Mouse (Mus musculus) forebrain, postnatal 0 days (tissue): Measurements from ENCODE around the gene Trub1. TPM values are rescaled to one million over a fixed set of nuclear protein-coding genes. Genes with fewer than 3 reads are reported as not detected.
A peak's percentile ranks its signal among the peaks of the same experiment; 100 is the strongest.

ENCODE experiments used
- ATAC-seq: fragments of 200-750 bp; cut with Nextera tagmentation; 2 replicates; pipeline ENCODE4 v1.8.0; 2017; ENCODE audit warnings: mild to moderate bottlenecking, moderate library complexity
- DNase-seq: peaks from one replicate; pipeline ENCODE4 v3.0.0-alpha.2; 2015
- H3K27ac ChIP-seq: fragments of 300-500 bp; sonication (generic); 2 replicates; pipeline ENCODE4 v1.5.1; 2014; ENCODE audit warnings: low read depth, mild to moderate bottlenecking, antibody characterized with exemption, low read length, moderate library complexity, mixed read lengths
- H3K27me3 ChIP-seq: fragments of 300-500 bp; sonication (generic); 2 replicates; pipeline ENCODE4 v1.6.1; 2014; ENCODE audit warnings: mild to moderate bottlenecking, low read length, mixed read lengths; ENCODE audit not compliant: insufficient read depth
- H3K36me3 ChIP-seq: fragments of 300-500 bp; sonication (generic); 2 replicates; pipeline ENCODE4 v1.6.1; 2014; ENCODE audit warnings: mild to moderate bottlenecking, moderate library complexity; ENCODE audit not compliant: insufficient read depth
- H3K4me1 ChIP-seq: fragments of 300-500 bp; sonication (generic); 2 replicates; pipeline ENCODE4 v1.6.1; 2014; ENCODE audit warnings: antibody characterized with exemption; ENCODE audit not compliant: insufficient read depth
- H3K4me2 ChIP-seq: fragments of 300-500 bp; sonication (generic); 2 replicates; pipeline ENCODE4 v1.6.1; 2014; ENCODE audit warnings: low read depth, mild to moderate bottlenecking, moderate library complexity
- H3K4me3 ChIP-seq: fragments of 300-500 bp; sonication (generic); 2 replicates; pipeline ENCODE4 v1.5.1; 2014; ENCODE audit warnings: low read depth, low read length, mixed read lengths
- H3K9ac ChIP-seq: fragments of 300-500 bp; sonication (generic); 2 replicates; pipeline ENCODE4 v1.6.1; 2014; ENCODE audit warnings: mild to moderate bottlenecking
- H3K9me3 ChIP-seq: fragments of 300-500 bp; sonication (generic); 2 replicates; pipeline ENCODE4 v1.6.1; 2016; ENCODE audit warnings: low read length
- CTCF ChIP-seq: sonication (generic); IDR thresholded peaks from 2 replicates; pipeline ENCODE4 v1.5.1; 2016; ENCODE audit warnings: antibody characterized with exemption, control low read depth, low read depth
- WGBS: fragments of 180-500 bp; shearing (Covaris S2); extraction: QIAGEN DNeasy Blood & Tissue Kit; methylation state at CpG from one replicate; pipeline ENCODE4 v1.1.7; 2014; 5-methylcytosine and 5-hydroxymethylcytosine counted together
- polyA plus RNA-seq: library from polyadenylated mRNA; unstranded; fragments of >200 nt; fragmentation: Nextera tagmentation; extraction: Ambion mirVana; gene quantifications from 2 replicates; pipeline ENCODE4 v1.2.1, GENCODE M21; 2015
- total RNA-seq: library from RNA; depleted of rRNA; stranded (reverse); fragments of >200 nt; gene quantifications from 2 replicates; pipeline ENCODE4 v1.2.3, GENCODE M21; 2014

The Trub1 gene
- total and polyA plus RNA-seq, 2 experiments from 2014 or later, result 21.5 to 27.7 TPM

DNA sequence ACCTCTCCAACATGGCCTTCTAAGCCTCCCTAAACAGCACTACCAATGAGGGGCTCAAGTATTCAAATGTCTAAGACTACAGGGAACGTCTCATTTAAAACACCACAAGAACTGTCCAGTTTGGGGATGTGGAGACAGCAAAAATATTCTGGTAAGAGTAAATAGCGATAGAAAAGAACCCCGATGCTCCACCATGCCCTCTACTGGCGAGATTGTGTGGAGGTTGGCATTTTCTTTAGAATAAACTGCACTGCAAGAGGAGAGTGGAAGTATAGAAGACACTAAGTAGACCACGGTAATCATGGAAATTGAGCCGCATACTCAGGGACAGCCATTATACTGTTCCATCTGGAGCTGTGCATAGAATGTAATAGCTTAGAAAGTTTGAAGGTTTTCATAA is 38.8 kb upstream of the Trub1 start:
- Histone ChIP-seq H3K4me3 (no peak overlapping the region), H3K4me2 (no peak overlapping the region), H3K27ac (no peak overlapping the region), H3K27me3 (no peaks in the 10 kb centered on the region), H3K4me1 (no peaks in the 10 kb centered on the region), H3K9ac (no peak overlapping the region), H3K36me3 (no peaks in the 10 kb centered on the region), H3K9me3 (no peaks in the 10 kb centered on the region)
- DNase-seq, result no peak
- no peak for ATAC-seq
- 83% methylated on average over 6 of the region's 6 CpGs for WGBS
- TF ChIP-seq CTCF, result peak; percentile 24

DNA sequence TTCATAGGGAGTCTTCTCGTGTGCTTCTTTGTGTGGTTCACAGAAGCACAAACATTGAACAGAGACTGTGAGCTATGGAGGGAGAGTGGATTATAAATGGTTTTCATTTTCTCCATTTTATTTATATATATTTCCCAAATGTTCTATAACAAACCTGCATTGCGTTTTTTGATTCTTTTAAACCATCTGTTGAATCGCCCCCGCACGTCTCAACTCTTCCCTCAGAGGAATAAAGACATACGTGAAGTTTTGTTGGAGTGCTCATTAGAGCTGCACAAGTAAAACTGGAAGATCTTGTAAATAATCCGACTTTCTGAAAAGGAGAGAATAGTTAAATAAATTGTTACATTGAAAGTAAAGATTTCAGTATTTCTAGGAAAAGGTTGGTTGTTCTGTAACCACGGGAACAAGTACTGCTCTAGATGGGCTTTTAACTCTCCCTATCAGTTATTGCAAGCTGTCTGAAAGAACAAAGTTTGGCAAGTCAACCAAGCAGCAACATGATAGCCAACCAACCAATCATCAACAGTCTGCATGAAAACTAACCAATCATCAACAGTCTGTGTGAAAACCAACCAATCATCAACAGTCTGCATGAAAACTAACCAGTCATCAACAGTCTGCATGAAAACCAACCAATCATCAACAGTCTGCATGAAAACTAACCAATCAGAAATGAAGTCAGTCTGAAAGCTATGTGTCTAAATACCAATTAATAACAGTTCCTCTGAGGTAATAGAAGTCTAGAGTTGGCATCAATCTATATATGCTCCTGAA is 37.5 kb upstream of the Trub1 start:
- WGBS, result 89% methylated on average over 8 of the region's 8 CpGs
- Histone ChIP-seq H3K27me3 (no peaks in the 10 kb centered on the region), H3K4me2 (no peak overlapping the region), H3K36me3 (no peaks in the 10 kb centered on the region), H3K4me3 (no peak overlapping the region), H3K27ac (no peak overlapping the region), H3K9ac (no peak overlapping the region), H3K4me1 (no peaks in the 10 kb centered on the region), H3K9me3 (no peaks in the 10 kb centered on the region)
- ATAC-seq (no peak; the same call in 1 of the 2 replicates), DNase-seq (no peak)
- no peak for TF ChIP-seq CTCF

DNA sequence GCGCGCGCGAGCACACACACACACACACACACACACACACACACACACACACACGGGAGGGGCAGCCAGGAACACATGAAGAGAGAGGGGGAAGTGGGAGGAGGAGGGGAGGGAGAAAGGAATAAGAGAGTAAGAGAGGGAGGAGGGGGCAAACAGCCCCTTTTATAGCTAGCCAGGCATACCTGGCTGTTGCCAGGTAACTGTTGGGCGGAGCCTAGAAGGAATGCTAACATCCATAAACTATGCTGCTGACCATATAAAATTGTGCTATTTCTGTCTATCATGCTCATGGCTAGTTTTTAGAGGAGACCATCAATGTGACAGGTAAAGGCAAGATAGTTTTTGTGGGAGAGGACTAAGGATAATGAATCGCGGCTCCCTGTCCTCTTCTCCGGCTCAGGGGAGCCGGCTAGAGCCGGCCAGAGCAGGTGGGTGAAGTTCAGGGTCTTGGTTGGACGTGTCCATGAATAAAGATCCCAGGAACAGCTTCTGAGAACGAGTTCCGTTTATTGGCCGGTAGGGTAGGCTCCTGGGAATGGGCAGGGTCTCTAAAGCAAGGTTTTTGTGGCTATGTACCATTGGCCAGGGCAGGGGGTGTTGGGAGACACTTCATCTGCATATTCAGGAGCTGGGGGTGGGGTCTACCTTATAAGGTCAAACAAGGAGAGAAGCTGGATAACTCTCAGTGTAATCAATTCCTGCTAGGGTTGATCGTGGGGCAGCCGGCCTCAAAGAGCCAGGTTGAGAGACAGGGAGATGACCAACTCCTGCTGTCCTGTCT is 34.7 kb upstream of the Trub1 start:
- ATAC-seq, result no peak
- no peak overlapping the region for H3K27ac ChIP-seq
- no peaks in the 10 kb centered on the region for H3K9me3 ChIP-seq
- no peak; the same call in 1 of the 2 replicates for TF ChIP-seq CTCF
- no peak for DNase-seq
- H3K27me3 ChIP-seq, result no peaks in the 10 kb centered on the region
- no peaks in the 10 kb centered on the region for H3K4me1 ChIP-seq
- WGBS, result 31% methylated on average over 17 of the region's 17 CpGs
- no peak overlapping the region for H3K9ac ChIP-seq
- H3K36me3 ChIP-seq, result no peaks in the 10 kb centered on the region
- H3K4me2 ChIP-seq, result peak overlapping the region; percentile 13; the same call in 1 of the 2 replicates
- no peak overlapping the region for H3K4me3 ChIP-seq

DNA sequence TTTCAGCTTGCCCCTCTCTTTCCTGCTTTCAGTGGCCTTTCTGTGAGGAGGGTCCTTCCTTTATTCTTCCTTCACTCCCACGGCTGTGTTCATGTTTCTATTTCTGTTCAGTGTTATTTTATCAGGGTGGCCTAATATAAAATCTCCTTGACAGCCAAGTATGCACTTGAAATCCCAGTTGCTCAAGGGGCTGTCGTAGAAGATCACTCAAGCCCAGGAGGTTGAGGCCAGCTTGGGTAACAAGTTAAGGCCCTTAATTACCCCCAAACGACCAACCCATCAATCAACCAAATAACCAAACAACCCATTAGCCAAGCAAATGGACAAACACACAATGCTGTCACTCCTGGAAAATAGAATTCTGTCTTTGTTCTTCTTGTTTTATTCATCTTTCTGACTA is 29.3 kb upstream of the Trub1 start:
- no peaks in the 10 kb centered on the region for H3K4me1 ChIP-seq
- ATAC-seq (no peak), DNase-seq (no peak)
- no peak for TF ChIP-seq CTCF
- H3K9me3 ChIP-seq, result no peaks in the 10 kb centered on the region
- H3K4me2 ChIP-seq, result no peak overlapping the region
- H3K27me3 ChIP-seq, result no peaks in the 10 kb centered on the region
- H3K27ac ChIP-seq, result no peak overlapping the region
- WGBS, result 14% methylated on average over 3 of the region's 3 CpGs
- no peak overlapping the region for H3K9ac ChIP-seq
- H3K36me3 ChIP-seq, result no peaks in the 10 kb centered on the region
- H3K4me3 ChIP-seq, result no peak overlapping the region

DNA sequence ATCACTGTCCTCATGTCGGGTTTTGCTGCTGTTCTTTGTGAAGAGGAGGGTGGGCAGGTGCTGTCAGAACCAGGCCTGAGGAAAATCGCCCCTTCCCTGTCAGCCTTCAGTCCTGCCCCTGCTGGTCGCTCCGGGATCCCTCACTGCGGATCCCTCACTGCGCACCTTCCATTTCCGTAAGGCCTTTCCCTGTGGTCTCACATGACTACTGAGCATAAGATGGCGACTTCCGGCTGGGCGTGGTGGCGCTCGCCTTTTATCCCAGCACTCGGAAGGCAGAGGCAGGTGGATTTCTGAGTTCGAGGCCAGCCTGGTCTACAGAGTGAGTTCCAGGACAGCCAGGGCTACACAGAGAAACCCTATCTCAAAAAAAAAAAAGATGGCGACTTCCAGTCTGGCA is 27.4 kb upstream of the Trub1 start:
- TF ChIP-seq CTCF, result no peak
- ATAC-seq (no peak), DNase-seq (no peak)
- Histone ChIP-seq H3K9ac (no peak overlapping the region), H3K4me1 (no peaks in the 10 kb centered on the region), H3K9me3 (no peaks in the 10 kb centered on the region), H3K27me3 (no peaks in the 10 kb centered on the region), H3K4me3 (no peak overlapping the region), H3K36me3 (no peaks in the 10 kb centered on the region), H3K27ac (no peak overlapping the region), H3K4me2 (no peak overlapping the region)
- WGBS, result 96% methylated on average over 15 of the region's 15 CpGs

DNA sequence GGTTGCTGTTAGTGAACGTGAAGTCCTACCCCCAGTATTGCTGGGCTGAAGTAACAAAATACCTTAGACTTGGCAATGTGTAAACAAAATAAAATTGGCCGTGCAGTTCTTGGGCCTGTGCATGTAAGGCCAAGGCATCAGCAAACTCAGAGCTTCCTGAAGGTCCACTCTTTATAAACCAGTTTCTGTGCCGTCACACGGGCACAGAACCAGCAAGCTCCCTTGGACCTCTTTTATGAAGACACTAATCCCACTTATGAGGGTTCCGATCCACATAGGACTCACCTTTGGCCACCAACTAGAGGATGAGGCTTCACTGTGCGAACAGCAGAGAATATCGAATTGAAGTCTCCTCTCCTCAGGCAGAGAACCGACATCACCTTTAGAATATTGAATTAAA is 25.9 kb upstream of the Trub1 start:
- Histone ChIP-seq H3K27ac (no peak overlapping the region), H3K9me3 (no peaks in the 10 kb centered on the region), H3K27me3 (no peaks in the 10 kb centered on the region), H3K4me2 (no peak overlapping the region), H3K36me3 (no peaks in the 10 kb centered on the region), H3K9ac (no peak overlapping the region), H3K4me1 (no peaks in the 10 kb centered on the region), H3K4me3 (no peak overlapping the region)
- ATAC-seq (no peak), DNase-seq (no peak)
- no peak for TF ChIP-seq CTCF
- WGBS, result 96% methylated on average over 8 of the region's 8 CpGs
